Mouse (Mus musculus): ENCODE measurements at regions not wholly inside any gene's neighbourhood (a gene's known extent, or its start where the extent isn't known, plus 50 kb on each side); places are given as distances from the start of the nearest gene placed in this dataset.

DNA sequence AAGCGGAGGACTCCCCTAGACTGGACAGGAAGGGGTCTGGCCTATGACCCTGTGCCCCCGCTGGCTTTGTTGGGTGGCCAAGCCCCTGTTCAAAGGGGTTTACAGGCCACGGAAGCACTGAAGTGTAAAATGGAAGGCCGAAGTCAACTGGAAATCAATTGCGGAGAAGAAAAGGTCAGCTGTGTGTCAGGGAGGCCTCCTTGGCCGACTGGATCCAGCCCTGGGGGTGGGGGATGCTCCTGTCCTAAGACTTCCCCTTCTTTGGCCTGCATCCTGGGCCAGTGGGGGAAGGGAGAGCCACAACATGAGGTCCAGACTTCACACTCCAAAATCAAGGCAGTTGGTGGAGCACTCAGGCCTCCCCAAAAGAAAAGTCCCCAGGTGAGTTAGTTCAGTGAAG, 66.4 kb upstream of the Ret start:
- Histone ChIP-seq H3K4me3 (replicated peaks) (no peak overlapping the region), H3K9ac (no peak overlapping the region), H3K4me1 (no peaks in the 10 kb centered on the region), H3K9me3 (no peaks in the 10 kb centered on the region), H3K27me3 (replicated peaks) (no peaks in the 10 kb centered on the region), H3K36me3 (no peaks in the 10 kb centered on the region), H3K27ac (no peak overlapping the region), H3K4me2 (no peak overlapping the region)
- WGBS: 47% methylated on average over 6 of the region's 6 CpGs
- ATAC-seq (ENCODE audit: insufficient read depth, low FRiP score, low read depth): no peak

- H3K27ac ChIP-seq: no peak overlapping the region
- ATAC-seq (ENCODE audit: insufficient read depth, low FRiP score, low read depth): no peak
- no peak overlapping the region for H3K4me3 ChIP-seq (replicated peaks)
- no peaks in the 10 kb centered on the region for H3K4me1 ChIP-seq
- no peaks in the 10 kb centered on the region for H3K9me3 ChIP-seq
- H3K27me3 ChIP-seq (replicated peaks): no peaks in the 10 kb centered on the region
- WGBS: 45% methylated on average over 5 of the region's 5 CpGs
- H3K36me3 ChIP-seq: no peaks in the 10 kb centered on the region
- H3K9ac ChIP-seq: no peak overlapping the region
- H3K4me2 ChIP-seq: no peak overlapping the region
These were observed 62.4 kb upstream of the Ret start for GRCm38 (mm10) chr6:118259881-118260280.

- H3K4me2 ChIP-seq: no peak overlapping the region
- 74% methylated on average over 5 of the region's 5 CpGs for WGBS
- no peak for ATAC-seq (ENCODE audit: insufficient read depth, low FRiP score, low read depth)
- H3K27me3 ChIP-seq (replicated peaks): no peaks in the 10 kb centered on the region
- H3K4me3 ChIP-seq (replicated peaks): no peak overlapping the region
- no peaks in the 10 kb centered on the region for H3K4me1 ChIP-seq
- no peak overlapping the region for H3K27ac ChIP-seq
- no peak overlapping the region for H3K9ac ChIP-seq
- no peaks in the 10 kb centered on the region for H3K9me3 ChIP-seq
- no peaks in the 10 kb centered on the region for H3K36me3 ChIP-seq
These were observed 57.4 kb upstream of the Ret start for GRCm38 (mm10) chr6:118254871-118255270.

DNA sequence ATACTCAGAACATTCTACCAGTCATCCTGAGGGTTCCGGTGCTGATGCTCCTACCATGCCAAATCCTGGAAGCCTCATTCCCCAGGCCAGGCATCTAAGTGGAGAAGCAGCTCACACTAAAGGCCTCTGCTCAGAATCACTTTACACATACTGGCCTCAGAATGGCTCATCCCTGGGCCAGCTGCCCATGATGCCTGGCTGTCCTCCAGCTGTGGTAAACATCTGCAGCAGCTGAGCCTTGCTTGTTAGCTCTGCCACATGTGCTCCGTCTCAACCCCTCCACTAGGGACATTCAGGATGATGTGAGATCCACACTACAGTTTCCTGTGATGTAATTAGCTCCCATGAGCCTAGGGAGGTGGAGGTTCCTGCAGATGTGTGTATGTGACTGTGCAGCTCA, 55.2 kb upstream of the Ret start:
- H3K27me3 ChIP-seq (replicated peaks): no peaks in the 10 kb centered on the region
- no peak overlapping the region for H3K9ac ChIP-seq
- no peak for ATAC-seq (ENCODE audit: insufficient read depth, low FRiP score, low read depth)
- 58% methylated on average over 2 of the region's 2 CpGs for WGBS
- no peaks in the 10 kb centered on the region for H3K36me3 ChIP-seq
- no peaks in the 10 kb centered on the region for H3K9me3 ChIP-seq
- no peak overlapping the region for H3K4me3 ChIP-seq (replicated peaks)
- no peak overlapping the region for H3K4me2 ChIP-seq
- H3K4me1 ChIP-seq: no peaks in the 10 kb centered on the region
- H3K27ac ChIP-seq: no peak overlapping the region

DNA sequence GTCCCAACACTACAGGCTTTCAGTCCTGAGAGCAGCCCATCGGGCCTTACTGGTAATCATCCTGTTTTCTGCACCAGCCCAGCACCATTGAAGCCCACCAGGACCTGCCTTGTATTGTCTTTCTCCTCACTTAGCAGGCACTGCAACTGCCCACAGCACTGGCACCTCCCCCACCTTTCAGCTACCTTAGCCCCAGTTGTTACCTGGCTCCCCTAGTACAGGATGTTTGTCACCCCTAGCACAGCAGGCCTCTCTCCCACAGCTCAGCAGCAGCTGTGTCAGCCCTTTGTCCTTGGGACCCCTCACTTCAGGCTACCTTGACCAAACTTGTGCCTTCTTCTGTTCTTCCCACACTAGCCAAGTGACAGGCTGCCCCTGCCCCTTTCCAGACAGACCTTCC, 53.6 kb upstream of the Ret start:
- ATAC-seq (ENCODE audit: insufficient read depth, low FRiP score, low read depth): peak; percentile 75; the same call in 1 of the 2 replicates

GRCm38 (mm10) chr6:118250006-118250405, 52.5 kb upstream of the Ret start:
- no peaks in the 10 kb centered on the region for H3K27me3 ChIP-seq (replicated peaks)
- WGBS: 78% methylated on average over 6 of the region's 6 CpGs
- no peak overlapping the region for H3K4me3 ChIP-seq (replicated peaks)
- no peaks in the 10 kb centered on the region for H3K4me1 ChIP-seq
- H3K36me3 ChIP-seq: no peaks in the 10 kb centered on the region
- H3K27ac ChIP-seq: no peak overlapping the region
- H3K4me2 ChIP-seq: no peak overlapping the region
- H3K9ac ChIP-seq: no peak overlapping the region
- ATAC-seq (ENCODE audit: insufficient read depth, low FRiP score, low read depth): no peak
- no peaks in the 10 kb centered on the region for H3K9me3 ChIP-seq

More for the DNA sequence above, 53.6 kb upstream of the Ret start:
- 50% methylated on average over 1 of the region's 1 CpGs for WGBS
- H3K4me1 ChIP-seq: no peaks in the 10 kb centered on the region
- no peak overlapping the region for H3K4me2 ChIP-seq
- H3K9ac ChIP-seq: no peak overlapping the region
- H3K4me3 ChIP-seq (replicated peaks): no peak overlapping the region
- no peaks in the 10 kb centered on the region for H3K9me3 ChIP-seq
- peak overlapping the region; percentile 11; the same call in 1 of the 2 replicates for H3K27ac ChIP-seq
- H3K27me3 ChIP-seq (replicated peaks): no peaks in the 10 kb centered on the region
- H3K36me3 ChIP-seq: no peaks in the 10 kb centered on the region

Data from stomach, embryonic 15.5 days (tissue).